Mouse (Mus musculus) urinary bladder, adult 18-20 months (tissue): ENCODE data around the gene Cdk1.
A peak's percentile ranks its signal among the peaks of the same experiment; 100 is the strongest.

Experiments
- DNase-seq, 2 experiments: peaks; one replicate each; pipeline ENCODE4 v3.0.0; 2022; ENCODE audit warnings: low spot score in 2 of 2, mixed read lengths in 2 of 2

Gene Cdk1

DNA sequence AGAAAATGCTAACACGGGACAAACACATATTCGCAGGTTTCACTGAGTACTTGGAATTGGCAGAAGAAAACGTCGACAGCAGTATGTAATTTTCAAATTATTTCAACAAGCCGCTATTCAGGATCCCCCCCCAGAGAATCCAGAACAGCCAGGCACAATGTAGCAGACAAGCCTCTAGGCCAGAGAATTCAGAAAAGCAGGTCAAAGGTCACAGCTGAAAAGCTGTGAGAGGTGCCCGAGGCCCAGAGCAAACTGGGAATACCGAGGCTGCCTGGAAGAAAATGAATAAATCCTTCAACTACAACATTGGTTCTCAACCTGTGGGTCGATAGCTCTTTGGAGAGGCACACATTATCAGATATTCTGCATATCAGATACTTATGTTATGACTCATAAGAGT is 4.5 kb downstream of the Cdk1 start:
- DNase-seq = no peak

DNA sequence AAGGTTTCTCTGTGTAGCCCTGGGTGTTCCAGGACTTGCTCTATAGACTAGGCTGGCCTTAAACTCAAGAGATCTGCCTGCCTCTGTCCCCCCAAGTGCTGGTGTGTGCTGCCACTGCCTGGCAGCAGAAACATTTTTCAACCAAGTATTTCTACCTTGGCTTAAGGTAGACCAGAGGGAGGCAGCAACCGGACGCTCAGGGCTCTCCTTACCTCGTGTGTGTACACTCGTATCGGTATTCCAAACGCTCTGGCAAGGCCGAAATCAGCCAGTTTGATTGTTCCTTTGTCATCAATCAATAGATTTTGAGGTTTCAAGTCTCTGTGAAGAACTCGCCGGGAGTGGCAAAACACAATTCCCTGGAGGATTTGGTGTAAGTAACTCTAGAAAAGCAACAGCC is 10.4 kb downstream of the Cdk1 start:
- no peak for DNase-seq

DNA sequence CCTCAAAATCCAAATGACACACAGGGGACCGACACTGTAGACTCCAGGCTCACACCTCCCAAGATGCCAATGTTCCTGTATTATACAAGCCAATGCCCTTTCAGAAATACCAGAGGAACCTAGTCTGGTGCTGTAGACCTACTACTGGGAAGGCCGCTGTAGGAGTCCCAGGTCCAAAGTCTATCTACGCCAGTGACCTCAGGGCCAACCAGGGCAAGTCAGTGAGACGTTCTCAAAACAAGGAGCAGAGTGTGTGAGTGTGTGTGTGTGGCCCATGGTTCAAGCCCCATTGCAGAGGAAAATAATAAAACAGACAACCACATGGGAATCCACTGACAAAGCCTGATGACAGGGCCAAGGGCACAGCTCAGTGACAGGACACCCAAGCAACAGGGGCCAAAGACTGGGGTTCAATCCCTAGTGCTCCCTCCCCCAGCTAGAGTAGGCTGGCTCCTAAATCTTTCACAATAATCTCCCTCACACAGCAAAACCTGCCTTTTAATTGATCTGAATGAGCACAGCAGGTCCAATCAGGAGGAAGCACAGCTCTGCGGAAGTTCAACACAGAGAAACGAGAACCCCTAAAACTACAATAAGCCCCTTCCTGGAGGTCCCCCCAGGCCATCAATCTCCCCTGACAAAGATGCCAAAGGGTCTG is 11.0 kb downstream of the Cdk1 start:
- no peak for DNase-seq

DNA sequence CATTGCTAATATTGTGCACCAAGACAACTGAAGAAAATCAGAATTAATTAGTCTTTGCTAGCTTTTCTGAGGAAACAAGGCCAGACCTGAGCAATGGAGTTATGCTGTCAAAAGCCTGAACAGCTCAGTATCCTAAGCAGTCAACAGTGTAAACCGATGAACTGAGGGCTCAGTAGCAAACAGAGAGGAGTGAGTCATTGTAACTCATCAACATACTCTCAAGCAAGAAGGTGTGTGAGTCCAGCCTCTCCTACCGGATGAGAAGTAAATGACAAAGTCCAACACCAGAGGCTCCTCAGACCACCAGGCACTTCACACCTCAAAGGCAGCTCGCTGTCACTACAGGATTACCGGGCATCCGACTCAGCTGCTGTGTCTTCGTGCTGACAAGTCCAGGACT is 12.7 kb downstream of the Cdk1 start:
- no peak for DNase-seq

DNA sequence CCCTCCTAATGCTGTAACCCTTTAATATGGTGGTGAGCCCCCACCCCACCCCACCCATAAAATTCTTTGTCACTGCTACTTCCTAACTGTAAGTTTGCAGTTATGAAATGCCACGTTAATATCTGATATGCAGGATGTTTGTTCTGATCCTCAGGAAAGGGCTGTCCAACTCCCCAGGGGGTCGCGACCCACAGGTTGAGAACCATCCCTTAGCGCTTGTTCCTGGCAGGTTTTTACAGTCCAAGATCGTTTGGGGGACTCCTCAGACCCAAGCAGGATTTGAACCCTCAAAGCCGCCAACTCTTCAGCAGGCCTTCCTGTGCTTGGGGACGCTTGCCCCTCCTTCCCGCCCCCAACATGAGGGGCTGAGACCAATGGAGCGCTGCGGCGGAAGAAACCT is 16.5 kb downstream of the Cdk1 start:
- DNase-seq = no peak

DNA sequence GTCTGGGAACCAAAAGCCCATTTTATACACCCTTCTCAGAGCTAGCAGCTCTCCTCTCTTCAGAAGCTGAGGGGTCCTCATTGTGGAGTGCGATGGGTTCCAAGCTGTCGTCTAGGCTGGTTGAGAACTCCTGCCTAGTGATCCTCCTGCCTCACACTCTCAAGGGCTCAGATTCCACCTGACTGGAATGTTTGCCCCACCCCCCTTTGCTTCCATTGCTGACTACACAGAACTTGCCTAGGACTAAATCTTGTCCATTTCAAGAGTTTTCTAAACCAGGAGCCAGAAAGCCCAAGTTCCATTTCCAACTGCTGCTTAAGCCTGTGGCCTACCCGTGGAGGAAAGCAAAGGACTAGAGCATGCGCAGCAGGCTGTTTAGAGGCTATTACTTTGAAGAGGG is 17.1 kb downstream of the Cdk1 start:
- no peak for DNase-seq

DNA sequence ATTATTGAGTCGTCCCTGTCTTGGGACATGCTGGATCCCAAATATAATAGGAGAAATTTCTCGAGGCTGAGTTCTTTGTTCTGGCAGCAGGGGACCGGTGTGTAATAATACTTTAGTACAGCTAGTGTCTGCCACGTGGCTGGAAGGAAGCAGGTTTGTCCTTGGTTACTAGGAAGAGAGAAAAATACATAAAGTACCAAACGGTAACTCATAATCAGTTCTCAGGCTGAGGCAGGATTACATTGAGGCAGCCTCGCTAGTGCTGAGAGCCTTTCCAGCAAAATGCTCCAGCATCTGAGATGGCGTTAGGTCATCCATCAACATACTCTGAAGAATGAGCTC is 17.6 kb downstream of the Cdk1 start:
- DNase-seq = no peak

DNA sequence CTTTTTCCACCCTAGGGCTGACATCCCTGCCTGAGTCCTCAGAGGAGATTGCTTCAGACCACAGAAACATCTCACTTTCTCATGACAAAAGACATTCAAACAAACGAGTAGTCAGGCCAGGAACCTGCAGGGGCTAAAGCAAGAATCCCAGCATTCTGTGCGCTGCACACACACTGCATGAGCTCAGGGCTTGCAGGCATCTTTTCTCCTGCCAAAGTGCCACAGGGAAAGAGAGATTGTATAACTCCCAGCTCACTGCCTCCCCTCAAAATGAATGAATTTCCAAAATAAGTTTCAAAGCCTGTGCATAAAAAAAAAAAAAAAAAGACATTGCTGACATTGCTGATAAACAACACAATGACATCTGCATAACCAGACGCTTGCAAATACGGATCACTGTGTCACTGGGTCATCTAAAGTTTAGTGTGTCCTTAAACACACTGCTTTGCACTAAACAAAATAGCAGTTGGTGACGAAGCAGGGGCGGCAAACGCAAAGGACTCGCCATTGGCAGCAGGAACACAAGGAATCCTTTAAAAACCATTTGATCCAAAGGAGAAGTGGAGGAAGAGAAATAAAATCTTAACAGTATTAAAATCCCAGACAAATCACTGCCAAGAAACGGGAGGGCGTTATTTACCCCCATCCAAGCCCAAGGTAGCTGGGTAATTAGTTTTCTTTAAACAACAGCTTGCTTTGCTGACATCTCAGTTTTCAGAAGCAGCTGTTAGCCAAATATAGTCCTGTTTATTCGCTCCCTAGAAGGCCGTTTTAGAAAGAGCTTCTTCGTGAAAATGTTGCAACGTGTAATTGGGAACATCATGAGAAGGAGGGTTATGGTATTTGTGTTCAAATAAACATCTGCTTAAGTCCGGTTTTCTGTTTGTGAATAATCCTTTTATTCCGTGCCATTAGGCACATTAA is 18.2 kb downstream of the Cdk1 start:
- no peak for DNase-seq

DNA sequence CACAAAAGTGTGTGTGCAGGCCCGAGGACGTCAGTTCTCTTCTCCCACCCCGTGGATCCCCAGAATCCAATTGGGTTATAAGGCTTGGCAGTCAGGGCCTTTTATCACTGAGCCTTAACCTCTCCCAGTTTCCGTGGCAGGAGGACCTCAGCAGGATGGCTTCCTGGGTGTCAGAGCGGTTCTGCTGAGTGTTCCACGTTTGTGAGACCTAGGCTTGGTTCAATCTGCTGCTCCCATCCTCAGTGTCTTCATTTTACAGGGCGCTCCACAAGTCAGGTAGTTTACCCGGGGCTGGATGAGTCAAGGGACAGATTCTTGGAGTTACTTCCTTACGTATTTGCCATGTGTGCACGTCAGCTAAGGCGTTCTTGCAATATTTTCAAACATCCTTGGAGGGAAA is 19.5 kb downstream of the Cdk1 start:
- no peak for DNase-seq

DNA sequence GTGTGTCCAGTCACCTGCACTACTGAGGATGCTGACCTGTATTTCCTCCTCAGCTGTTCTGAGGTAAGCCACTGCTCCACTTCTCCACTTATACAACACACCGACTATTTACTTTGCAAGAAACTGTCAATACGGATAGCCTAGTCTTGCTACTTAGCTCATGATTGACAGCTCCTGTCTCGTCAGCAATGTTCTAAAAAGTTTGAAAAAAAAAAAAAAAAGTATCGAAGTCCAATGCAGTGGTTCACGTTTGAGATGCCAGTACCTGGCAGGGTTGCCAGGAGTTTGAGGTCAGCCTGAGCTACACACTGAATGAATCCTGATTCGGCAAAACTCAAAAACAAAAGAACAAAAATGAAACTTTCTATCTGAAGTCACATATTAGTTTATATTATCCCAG is 21.5 kb downstream of the Cdk1 start:
- DNase-seq = no peak

DNA sequence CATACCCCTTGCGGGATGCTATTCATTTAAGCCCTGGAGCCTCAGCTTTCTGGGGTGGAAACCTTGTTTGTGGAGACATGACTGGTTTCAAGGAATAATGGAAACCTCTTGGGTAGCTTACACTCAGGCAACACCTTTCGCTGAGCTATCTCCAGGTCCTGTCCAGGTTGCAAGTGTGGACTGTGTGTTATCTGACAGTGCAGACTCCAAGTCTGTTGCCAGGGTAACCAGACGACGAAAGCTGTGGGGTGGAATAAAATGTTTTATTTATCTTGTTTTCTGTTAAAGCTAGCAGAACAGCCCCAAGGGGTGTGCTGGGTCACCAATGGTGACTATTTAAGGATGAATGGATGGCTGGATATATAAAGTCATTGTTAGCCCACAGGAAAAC is 24.1 kb downstream of the Cdk1 start:
- DNase-seq = no peak

DNA sequence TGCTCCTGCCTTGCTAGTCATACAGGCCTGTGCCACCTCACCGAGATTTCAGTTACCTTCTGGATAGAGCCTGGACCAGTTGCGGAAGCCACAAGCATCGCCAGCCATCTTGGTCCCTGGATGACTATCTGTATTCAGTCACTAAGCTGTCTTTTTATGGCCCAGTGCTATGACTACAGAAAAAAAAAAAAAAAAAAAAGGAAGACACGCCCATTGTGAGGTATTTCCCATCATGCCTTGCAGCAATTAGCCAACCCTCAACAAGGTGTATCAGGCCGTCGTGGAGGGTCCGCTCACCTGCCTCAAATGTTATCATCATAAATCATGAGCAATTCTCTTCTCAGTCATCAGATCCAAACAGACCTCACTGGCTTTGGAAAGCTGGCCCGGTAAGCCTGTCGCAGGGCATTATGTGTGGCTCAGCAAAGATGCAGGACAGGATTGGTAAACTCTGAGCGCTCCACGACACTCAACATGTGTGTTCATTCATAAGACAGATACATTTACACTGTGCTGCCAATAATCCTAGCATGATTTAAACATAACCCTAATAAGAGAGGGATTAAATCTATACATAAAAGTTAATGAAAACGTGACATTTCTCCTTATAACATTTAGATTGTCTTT is 24.6 kb downstream of the Cdk1 start:
- no peak for DNase-seq

DNA sequence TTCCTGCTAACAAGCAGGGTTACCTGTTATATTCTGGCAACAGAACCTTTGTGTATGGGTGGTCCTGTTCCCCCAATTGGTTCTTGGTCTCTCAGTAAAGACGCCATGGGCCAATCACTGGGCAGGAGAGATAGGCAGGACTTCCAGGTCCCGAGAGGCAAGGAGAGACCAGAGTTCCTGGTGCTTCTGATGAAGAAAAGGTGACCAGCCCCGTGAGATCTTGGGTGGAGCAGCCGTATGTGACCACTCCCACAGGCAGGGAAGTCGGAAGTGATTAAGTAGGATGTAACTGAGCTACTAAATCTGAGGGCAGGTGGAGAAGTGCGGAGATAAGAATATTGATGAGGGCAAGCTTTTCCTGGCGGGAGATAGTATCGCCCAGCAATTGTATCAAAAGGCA is 25.4 kb downstream of the Cdk1 start:
- DNase-seq = no peak

DNA sequence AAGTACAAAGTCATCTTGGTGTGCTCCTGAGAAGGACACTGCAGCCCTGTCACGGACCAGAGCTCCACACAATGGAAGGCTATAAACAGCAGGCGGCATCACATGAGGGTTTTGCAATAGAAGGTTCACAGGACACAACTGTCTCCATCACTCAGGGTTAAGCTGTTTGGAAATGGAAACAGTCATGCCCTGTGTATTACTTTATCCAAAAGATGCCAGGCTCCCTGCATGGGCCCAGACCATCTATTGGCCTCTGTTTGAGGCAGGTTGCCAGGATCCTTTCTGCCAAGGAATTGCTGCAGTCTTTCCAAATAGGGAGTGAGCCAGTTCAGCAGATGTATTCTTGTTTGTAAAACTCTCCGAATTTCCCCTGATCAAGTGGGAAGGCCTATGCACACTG is 26.3 kb downstream of the Cdk1 start:
- no peak for DNase-seq

DNA sequence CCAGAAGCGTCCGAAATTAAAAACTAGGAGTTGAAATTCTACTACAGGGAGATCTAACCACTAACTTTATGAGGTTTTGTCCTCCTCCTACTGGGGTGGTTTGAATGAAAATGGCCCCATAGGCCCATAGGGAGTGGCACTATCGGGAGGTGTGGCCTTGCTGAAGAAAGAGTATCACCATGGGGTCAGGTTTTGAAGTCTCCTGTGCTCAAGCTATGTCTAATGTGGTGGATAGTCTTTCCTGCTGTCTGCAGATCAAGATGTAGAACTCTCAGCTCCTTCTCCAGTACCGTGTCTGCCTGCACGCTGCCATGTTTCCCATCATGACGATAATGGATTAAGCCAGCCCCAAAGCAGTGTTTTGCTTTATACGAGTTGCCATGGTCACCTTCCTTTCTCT is 27.9 kb downstream of the Cdk1 start:
- no peak for DNase-seq

DNA sequence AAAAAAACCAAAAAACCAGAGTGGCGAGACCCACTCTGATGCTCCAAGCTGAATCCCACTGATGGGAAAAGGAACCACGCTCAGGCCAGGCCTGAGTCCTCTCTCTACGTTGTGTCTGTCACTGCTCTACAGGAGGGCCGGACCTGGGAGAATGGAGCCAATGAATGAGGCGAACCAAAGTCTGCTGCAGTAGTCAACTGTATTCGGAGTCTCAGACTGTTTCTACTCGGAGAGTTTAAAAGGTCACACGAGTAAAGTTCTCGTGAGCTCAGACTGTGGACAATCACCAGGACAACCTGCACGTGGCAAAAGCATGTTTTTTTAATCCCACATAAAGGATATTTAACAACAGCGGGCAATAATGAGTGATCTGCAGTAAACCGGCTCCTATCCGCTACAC is 28.8 kb downstream of the Cdk1 start:
- DNase-seq = no peak

DNA sequence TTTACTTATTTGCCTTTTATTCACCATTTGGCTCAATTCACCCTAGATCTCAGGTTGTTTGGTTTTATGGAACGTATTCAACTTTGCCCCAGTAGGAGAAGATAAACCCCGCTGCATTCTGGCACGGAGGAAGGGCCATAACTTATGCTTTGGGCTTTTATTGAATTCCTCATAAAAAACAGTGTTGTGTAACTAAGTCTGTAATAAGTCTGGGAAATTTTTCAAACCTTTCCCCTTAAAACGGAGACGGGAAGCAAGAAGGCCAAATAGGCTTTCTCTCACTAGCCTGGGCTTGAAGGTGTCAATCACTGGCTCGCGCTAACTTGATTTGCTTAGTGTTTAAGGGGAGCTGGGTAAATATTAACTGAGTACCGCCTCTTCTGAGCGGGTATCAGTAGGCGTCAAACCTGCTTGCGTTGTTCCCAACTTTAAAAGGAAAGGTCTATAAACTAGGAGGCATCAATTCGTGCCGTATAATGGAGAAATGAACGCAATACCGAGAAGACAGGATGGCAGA is 31.2 kb downstream of the Cdk1 start:
- DNase-seq = peak in 1 of 2 experiments; percentile 19

DNA sequence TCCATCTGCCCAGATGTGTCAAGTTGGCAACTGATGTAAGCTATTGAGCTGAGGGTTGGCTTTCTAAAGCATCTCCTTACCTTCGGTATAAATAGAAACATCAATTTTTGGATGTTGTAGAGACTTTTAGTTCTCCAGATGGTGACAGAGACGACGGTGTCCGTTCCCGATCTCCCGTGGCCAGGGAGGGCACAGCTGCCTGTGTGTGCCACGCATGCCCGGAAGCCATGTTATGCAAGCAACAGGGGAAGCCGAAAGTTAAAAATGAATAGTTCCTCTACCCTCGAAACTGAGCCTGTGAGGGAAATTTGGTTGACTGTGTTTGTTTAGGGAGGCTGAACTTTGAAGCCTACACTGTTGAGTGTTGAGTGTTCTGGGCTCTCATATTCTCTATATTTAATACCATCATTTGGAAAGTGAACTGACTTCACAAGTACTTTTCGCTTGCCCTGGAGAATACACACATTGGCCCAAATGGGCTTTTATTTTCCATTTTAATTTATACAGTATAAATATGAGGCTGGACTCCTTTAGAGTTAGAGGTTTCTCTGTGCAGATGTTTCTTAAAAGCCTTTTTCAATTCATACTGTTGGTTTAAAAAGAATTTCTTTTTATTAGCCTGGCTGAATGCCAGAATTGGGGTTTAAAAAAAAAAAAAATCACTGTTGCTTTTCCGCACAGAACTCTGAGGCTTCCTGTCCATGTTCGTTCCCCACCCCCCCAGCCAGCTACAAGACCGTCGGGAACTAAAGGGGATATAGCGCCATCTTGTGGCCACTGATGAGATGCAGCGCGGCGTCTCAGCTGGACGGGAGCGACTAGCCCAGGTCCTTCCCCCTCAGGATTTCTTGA is 31.8 kb downstream of the Cdk1 start:
- DNase-seq = peak; percentile 66 to 79

DNA sequence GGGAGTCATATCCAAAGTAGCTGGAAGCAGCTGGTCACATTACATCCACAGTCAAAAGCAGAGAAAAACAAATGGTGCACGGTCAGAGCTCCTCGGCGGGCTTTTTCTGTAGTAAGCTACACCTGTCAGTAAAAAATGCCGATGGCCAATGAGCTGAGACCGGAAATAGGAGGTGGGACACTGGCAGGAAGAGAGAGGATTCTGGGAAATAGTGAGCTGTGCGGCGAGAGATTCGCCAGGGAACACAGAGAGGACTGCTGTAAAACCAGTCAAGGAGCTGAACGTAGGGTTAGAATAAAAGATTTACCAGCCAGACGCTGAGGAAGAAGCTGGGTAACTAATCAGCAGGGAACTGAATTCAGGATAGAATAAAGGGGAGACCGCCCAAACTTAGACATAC is 34.2 kb downstream of the Cdk1 start:
- DNase-seq = no peak

DNA sequence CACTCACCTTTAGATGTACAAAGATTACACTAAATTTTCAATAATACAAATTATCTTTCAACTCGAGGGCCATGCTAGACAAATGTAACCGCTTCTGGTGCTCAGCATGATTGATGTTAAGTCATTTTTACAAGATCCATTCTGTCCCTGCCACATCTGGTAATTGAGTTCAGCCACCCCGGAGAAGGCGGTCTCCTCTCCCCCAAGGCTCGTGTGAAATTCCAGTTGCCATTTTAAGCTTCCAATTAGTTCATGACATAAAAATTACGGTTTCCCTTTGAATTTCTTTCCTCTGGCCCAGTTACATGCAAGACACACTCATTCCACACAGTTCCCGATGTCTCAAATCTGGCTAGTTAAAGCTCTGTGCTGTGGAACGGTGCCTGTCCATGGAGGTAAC is 38.8 kb downstream of the Cdk1 start:
- DNase-seq = no peak

DNA sequence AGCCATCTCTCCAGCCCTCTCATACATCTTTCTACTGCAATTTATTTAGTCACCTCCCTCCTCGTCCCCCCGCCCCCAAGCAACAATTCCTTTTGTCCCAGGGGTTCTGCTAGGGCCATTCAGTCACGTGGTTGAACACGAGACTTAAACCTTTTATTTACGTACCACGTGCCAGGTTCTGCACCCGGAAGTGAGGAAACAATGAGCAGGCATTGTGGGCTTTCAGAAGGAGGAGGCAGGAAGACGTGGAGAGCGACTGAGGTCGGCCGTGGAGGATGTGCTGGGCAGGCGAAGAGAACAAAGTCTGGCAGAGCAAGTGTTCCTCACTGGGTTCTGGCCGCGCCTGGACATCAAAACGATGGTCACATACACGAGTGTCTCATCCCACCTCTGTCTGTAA is 40.9 kb downstream of the Cdk1 start:
- DNase-seq = no peak

DNA sequence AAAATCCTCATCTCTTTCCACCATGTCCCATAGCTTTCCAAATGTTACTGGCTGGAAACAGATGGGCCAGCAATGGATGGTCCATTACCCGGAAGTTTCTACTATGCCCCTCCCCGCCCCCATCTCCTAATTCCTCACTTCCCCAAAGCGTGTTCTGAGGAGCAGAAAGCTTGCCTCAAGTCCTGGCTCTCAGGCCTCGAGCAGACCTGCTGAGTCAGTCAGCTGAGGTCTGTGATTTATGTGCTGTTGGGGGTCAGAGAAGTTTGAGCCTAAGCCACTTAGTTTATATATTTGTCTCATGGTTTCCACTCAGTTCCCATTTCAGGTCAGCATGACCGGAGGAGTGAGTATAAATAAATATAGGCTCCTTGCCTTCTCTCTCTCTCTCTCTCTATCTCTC is 43.6 kb downstream of the Cdk1 start:
- DNase-seq = no peak
